Mouse (Mus musculus) adrenal gland, postnatal 14 days (tissue): ENCODE data around the gene Rit1. TPM values are rescaled to one million over a fixed set of nuclear protein-coding genes. Genes with fewer than 3 reads are reported as not detected.
"Not testable (repeated sequence)": the region's sequence is repeated elsewhere in the genome, so short reads cannot be mapped to it uniquely, and the experiment has no call there.

Experiments used
- DNase-seq: peaks from one replicate; pipeline ENCODE4 v3.0.0; 2021; ENCODE audit warnings: mixed read lengths
- total RNA-seq: library from RNA; stranded (reverse); gene quantifications from 2 replicates; pipeline ENCODE4 v1.2.3, GENCODE M21; 2021

Rit1 gene
- total RNA-seq, 1 experiment from 2014 or later = 39.1 TPM

- peak; percentile 82 for DNase-seq
These were observed 22.0 kb downstream of the Rit1 start for GRCm38 (mm10) chr3:88738641-88739040.

- DNase-seq = no peak
These were observed 23.5 kb downstream of the Rit1 start for GRCm38 (mm10) chr3:88740147-88740546.

GRCm38 (mm10) chr3:88745534-88745933, 28.9 kb downstream of the Rit1 start:
- no peak for DNase-seq

- no peak for DNase-seq
These were observed 29.7 kb downstream of the Rit1 start for GRCm38 (mm10) chr3:88746139-88746870.

GRCm38 (mm10) chr3:88746871-88747231, 30.2 kb downstream of the Rit1 start:
- no peak for DNase-seq

- no peak for DNase-seq
These were observed 37.6 kb downstream of the Rit1 start for GRCm38 (mm10) chr3:88754283-88754682.

GRCm38 (mm10) chr3:88755541-88755940, 38.9 kb downstream of the Rit1 start:
- peak; percentile 18 for DNase-seq

GRCm38 (mm10) chr3:88756276-88756675, 39.6 kb downstream of the Rit1 start:
- DNase-seq = peak; percentile 9

- DNase-seq = peak; percentile 77
These were observed 41.4 kb downstream of the Rit1 start for GRCm38 (mm10) chr3:88758045-88758500.

GRCm38 (mm10) chr3:88761619-88762018, 45.0 kb downstream of the Rit1 start:
- no peak for DNase-seq

GRCm38 (mm10) chr3:88762401-88762831, 45.8 kb downstream of the Rit1 start:
- no peak for DNase-seq

GRCm38 (mm10) chr3:88771189-88771940, 54.7 kb downstream of the Rit1 start:
- peak; percentile 62 for DNase-seq

- DNase-seq = not testable (repeated sequence)
These were observed 55.3 kb downstream of the Rit1 start for GRCm38 (mm10) chr3:88771941-88772280.

- DNase-seq = peak; percentile 89
These were observed 55.8 kb downstream of the Rit1 start for GRCm38 (mm10) chr3:88772399-88772798.

GRCm38 (mm10) chr3:88773163-88773562, 56.5 kb downstream of the Rit1 start:
- DNase-seq = not testable (repeated sequence)

GRCm38 (mm10) chr3:88774939-88775841, 58.6 kb downstream of the Rit1 start, which contains the start of gene Syt11:
Gene Syt11, minus strand, starts transcription at chr3:88775164.
- DNase-seq = peak; percentile 12

Other genes with a start within 250 kb of the Rit1 start
- 97.6 and 99.3 TPM in 2 replicates for gene Lmna, start 206.9 kb upstream of the Rit1 start, total RNA-seq
- 4.2 and 4.4 TPM in 2 replicates for gene Mex3a, start 184.4 kb upstream of the Rit1 start, total RNA-seq
- gene Rab25, start 168.5 kb upstream of the Rit1 start, total RNA-seq = not detected in 2 replicates
- gene Lamtor2, start 163.8 kb upstream of the Rit1 start, total RNA-seq = 133 and 138 TPM in 2 replicates
- 70.3 and 75.3 TPM in 2 replicates for gene Ubqln4, start 163.1 kb upstream of the Rit1 start, total RNA-seq
- gene Ssr2, start 141.0 kb upstream of the Rit1 start, total RNA-seq = 222 and 252 TPM in 2 replicates
- gene Arhgef2, start 110.9 kb upstream of the Rit1 start, total RNA-seq = 36.9 and 67.6 TPM in 2 replicates
- gene Rxfp4, start 63.7 kb upstream of the Rit1 start, total RNA-seq = not detected in 2 replicates
- gene Khdc4, start 31.0 kb upstream of the Rit1 start, total RNA-seq = 56.1 and 62.8 TPM in 2 replicates
- gene Syt11, start 58.3 kb downstream of the Rit1 start, total RNA-seq = 7.5 and 15.1 TPM in 2 replicates
- 25.0 and 28.4 TPM in 2 replicates for gene Gon4l, start 118.4 kb downstream of the Rit1 start, total RNA-seq
- gene Msto1, start 197.2 kb downstream of the Rit1 start, total RNA-seq = 23.6 and 25.6 TPM in 2 replicates
- gene Ash1l, start 233.8 kb downstream of the Rit1 start, total RNA-seq = 47.5 and 47.6 TPM in 2 replicates
- 116 TPM in 2 replicates for gene Dap3, start 234.3 kb downstream of the Rit1 start, total RNA-seq